Mouse (Mus musculus): ENCODE results near the gene Dok7.

The Dok7 gene

DNA sequence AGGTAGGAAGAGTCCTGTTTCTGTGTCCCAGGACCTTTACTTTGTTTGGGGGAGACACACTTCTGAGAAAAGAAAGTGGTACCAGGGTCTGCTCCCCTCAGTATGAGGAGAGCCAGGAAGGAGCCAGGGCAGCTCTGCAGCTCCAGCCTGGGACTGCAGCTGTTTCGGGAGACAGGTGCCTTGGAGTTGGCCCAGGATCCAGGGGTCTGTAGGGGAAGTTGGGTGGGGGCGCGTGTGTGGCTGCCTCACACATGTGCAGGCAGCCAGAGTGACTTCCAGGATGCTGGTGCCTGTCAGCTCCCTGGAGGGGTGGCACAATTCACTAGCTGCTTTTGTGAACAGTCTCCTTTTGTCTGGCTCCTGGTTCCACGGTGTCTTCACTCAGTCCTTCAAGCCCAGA lies 1.0 kb downstream of the Dok7 start:
- no peak for ATAC-seq (ENCODE audit: low TSS enrichment)

DNA sequence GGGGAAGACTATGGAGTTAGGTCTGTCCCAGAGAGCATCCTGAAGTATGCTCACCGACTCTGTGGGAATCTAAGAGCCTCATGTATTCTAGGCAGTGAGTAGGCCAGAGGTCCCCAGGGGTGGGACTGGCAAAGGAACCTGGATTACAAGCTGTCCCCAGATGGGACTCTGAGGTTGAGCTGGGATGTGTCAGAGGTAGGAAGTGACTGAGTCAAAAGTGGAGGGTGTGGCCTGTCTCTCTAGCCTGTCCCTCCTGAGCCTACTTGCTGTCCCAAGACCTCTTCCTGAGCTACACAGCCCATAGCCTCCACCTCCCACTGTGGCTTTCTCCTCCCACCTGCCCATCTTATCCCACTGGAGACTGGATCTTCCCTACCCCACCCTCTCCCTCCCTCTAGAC lies 1.6 kb downstream of the Dok7 start:
- ATAC-seq (ENCODE audit: low TSS enrichment), result no peak

DNA sequence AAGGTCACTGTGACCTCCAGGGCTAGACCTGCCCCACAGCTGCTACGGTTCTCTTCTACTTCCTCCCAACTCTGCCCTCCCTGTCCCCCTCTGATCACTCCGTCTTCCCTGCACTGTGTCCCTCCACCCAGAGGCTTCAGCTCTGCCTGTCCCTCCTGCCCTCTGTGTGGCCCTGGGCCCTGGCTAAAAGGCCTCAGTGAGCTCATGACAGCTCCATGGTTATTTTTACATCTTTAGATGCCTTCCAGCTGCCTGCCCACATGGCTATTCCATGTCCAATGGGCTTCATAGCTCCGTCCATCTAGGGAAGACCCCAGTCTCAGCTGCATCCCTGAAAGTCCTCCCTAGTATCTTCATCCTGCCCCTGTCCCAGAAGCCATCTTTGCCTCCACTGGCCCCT lies 3.5 kb downstream of the Dok7 start:
- no peak for ATAC-seq (ENCODE audit: low TSS enrichment)

DNA sequence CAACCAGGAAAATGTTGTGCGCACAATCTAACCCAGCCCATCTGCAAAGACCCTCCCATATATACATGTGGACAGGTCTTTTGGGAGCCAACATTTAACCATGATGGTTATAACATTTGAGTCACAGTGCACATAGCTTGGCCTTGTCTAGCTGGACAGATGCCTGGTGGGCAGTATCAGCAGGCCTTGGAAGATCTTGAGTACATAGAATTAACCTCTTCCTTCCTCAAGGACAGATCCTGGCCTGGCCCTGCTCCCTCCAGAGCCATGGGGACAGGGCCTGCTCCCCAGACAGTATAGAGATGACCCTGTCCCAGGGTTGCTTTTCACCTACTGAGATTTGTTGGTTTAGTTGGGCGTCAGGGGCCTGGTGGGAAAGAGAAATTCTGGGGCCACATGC lies 13.3 kb downstream of the Dok7 start:
- ATAC-seq (ENCODE audit: low TSS enrichment), result no peak

DNA sequence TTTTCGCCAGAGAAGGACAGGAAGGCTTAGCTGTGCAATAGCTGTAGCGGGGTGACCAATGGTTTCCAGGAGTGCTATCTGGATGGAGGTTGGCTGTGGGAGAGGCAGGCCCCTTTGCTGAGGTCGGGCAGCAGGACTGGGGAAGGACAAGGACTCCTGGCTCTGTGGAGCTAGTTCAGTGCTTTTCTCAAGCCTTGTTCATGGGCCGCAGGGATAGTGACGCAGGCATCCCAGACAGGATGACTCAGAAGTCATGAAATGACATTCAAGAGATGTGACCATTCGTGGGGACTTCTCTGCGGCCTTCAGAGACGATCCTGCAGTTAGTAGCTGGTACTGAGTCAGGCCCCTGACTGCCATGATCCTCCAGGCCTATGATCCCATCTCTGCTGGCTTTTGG lies 13.7 kb downstream of the Dok7 start:
- no peak for ATAC-seq (ENCODE audit: low TSS enrichment)

DNA sequence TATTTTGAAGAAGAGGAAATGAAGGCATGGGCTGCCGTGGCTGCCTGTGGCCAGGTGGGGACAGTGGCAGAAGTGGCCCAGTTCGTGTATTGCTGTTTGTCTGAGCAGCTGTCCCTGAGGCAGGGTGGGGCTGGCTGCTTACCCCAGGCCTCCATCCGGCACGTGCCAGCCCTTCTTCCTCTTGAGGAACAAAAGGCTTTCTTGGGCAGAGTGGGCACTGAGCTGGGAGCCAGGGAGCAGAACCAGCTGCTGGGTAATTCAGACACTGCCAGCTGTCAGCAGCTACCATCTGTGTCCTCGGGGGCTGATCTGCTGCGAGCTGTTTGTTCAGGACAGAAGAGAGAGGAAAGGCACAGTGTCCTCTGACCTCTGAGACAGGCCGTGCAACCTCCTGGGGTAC lies 14.4 kb downstream of the Dok7 start:
- peak; percentile 38 for ATAC-seq (ENCODE audit: low TSS enrichment)

DNA sequence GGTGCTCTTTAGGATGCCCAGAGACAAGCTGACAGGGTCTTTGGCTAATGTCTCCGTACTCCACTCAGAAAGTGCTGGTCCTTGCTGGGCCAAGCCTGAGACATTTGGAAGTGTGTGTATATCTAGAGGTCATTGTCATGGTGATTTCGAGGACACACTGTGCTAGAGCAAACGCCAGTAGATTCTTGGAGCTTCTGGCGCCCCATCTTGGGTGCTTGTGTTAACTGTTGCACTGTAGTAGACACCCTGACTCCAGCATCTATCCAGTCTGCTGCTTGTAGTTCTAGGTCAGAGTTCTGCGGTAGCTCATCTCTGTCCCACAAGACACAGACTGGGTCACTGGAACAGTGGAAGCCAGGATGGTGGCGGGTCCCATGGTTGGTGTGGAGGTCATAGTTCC lies 15.3 kb downstream of the Dok7 start:
- ATAC-seq (ENCODE audit: low TSS enrichment), result no peak

DNA sequence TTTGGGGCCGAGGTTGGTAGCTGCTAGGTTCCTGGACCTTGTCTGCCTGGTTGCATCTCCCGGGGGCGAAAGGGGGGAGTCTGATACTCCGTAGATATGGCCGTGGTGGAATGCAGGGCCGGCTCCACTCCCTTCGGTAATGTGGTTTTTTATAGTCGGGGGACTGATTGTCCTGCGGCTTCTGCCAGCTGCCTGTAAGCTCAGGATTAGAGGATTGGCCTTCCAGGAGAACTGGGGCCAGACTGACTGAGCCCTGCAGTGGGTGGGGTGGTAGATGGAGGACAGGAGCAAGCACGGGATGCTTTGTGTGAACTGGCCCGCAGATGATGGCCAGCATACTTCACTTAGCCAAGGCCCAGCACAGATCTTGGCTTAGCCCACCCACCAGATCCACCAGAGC lies 16.7 kb downstream of the Dok7 start:
- ATAC-seq (ENCODE audit: low TSS enrichment), result no peak

DNA sequence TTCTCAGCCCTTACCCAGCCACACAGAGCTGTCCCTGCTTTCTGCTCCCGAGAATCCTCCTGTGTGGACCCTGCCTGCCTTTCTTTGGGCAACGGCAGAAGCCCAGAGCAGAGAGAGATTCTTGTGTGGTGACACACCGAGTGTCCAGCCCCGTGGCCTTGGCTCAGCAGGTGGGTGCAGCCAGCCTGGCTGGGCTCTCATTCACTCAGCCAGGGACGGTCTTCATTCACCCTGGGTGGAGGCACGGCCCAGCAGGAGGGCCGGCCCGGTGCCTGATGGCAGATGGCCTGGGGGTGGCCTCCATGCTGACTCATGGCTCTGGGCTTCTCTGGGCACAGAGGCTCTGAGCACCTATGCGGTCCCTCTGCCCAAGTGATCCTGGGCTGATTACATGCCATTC lies 17.4 kb downstream of the Dok7 start:
- no peak for ATAC-seq (ENCODE audit: low TSS enrichment)

DNA sequence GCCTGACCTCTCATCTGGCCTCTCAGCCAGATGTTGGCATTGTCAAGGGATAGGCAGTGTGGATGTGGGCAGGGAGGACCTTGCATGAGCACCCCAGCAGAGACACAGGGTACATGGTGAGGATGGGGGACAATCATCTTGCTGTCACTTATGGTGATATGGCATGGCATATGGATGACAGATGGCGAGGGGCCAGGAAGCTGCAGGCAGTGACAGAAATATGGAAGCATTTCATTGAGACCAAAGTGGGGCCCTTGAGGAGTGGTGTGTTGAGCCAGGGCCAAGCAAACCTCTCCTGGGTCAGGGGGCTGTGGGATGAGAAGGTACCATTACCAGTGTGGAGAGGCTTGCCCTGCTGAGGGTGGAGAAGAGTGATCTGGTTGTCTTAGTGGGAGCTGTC lies 19.8 kb downstream of the Dok7 start:
- no peak for ATAC-seq (ENCODE audit: low TSS enrichment)

DNA sequence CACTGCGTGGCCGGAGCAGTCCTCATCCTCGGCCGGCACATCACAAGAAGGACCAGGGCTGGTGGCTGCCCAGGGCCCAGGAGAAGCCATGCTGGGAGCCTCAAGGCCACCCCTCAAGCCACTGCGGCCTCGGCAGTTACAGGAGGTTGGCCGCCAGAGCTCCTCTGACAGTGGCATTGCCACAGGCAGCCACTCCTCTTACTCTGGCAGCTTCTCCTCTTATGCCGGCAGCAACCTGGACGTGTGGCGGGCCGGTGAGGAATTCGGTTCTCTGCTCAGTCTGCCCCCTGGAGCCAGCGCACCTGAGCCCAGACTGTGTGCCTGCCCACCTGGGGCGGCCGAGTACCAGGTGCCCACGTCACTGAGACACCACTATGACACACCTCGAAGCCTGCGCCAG lies 22.5 kb downstream of the Dok7 start:
- no peak for ATAC-seq (ENCODE audit: low TSS enrichment)

DNA sequence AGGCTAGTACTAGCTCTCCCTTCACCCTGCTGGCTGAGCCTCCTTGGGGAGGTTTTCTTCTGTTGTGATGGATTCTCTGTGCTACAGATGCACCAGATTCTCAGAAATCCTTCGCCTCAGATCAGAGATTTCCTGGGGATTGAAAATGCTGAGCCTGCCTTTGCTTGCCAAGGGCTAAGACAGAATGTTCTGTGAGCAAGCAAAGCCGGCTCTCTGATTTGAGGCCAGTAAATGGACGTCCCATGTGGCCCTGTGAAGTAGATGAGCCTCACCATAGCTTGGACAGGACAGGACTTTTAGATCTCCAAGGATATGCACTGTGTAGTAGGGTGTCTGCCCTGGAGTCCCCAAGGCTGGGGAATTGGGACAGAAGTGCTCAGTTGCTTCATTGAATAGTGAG lies 28.3 kb downstream of the Dok7 start:
- no peak for ATAC-seq (ENCODE audit: low TSS enrichment)

DNA sequence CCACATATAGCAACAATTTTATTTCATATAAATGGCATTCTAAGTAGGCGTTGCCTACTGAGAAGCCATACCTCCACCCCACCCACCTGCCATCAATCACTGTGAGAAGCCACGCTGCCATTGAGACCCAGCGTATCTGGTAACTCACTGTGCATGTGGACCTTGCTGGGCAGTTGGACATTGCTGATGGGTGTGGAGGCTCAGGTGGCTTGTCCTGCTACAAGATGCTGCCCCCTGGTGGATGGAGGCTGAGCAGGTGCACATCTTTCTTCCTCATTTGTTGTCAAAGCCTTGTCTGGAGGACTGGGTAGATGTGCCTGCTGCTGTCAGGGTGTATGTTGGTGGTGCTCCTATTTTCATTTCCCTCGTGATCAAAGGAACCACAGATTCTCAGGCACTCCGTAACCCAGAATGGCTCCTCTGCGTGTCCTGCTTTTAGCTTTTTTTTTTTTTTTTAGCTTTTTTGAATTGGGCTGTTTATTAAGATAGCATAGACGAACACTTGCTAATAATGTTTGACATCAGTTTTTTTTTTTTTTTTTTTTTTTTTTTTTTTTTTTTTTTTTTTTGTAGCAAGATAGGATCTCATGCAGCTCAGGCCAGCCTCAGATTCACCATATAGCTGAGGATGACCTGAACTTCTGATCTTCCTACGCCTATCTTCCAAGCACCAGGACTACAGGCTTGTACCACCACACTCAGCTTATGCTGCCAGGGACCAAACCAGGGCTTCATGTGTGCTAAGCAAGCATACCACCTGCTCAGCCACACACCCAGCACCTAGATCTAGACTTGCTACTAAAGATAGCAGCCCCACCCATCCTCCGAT lies 32.4 kb downstream of the Dok7 start:
- peak; percentile 42; the same call in 1 of the 2 replicates for ATAC-seq (ENCODE audit: low TSS enrichment)

DNA sequence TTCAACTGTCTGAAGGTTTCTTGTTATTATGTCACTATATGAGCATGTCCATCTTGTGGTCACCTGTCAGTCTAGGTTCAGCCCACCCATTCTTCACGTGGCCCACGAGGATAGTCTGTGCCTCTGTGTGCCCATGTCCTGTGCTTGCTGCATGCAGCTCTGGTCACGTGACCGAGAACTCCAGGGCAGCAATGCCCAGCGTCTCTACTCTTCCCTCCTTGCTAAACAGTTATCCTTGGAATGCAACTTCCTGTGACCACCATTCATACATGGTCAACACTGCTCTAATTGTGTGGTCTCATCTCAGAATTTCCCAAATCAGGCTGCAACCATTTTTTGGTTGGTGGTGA lies 33.0 kb downstream of the Dok7 start:
- no peak for ATAC-seq (ENCODE audit: low TSS enrichment)

DNA sequence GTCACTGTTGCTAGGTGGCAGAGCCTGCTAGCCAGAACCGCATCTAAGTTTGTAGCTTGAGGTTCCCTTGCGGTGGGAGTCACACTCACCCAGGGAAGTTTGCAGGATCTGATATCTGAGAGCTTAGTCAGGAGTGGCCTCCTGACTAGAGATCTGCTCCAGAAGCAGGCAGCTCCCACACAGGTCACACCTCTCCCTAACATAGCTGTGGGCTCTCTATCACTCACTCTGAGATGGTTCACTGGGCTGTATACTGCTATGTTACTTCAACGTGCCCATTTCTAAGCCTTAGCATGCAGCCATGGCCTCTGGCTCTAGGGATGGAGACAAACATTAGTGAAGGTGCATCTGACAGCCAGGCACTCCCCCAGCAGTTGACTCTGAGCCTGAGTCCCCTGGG lies 35.1 kb downstream of the Dok7 start:
- no peak for ATAC-seq (ENCODE audit: low TSS enrichment)

DNA sequence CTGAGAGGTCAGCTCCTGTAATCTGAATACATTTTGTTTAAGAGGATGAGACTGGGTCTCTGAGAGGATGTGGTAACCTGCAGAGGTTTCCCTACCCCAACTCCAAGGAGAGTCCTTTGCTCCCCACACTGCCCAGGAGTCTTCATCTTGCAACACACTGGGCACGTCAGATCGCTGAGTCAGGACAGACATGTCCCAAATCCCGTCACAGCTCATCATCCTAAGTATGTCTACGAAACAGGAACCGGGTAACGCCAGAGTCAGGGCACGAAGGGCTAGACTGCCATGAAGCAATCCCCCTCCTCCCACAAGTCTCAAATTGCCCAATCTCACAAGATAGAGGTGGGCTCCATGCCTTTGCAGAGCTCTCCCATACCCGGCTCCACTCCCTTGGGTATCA lies 46.5 kb downstream of the Dok7 start:
- ATAC-seq (ENCODE audit: low TSS enrichment), result no peak

DNA sequence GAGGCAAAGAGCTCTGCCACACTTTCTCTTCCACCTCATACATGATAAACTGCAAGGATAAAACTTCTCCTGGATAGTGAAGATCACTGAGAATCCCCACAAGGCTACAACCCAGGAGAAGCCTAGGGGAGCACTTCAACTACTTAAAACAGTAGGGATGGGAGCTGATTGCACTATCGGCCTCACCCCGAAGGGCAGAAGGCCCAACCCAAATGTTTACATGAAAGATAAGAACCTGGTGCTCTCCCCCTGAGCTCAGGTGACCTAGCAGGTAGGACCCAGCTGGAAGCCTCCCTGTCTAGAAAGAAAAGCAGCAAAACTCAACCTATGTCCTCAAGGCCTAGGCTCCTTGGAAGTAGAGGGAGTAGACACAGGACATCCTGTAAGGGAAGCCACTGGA lies 47.0 kb downstream of the Dok7 start:
- no peak for ATAC-seq (ENCODE audit: low TSS enrichment)

DNA sequence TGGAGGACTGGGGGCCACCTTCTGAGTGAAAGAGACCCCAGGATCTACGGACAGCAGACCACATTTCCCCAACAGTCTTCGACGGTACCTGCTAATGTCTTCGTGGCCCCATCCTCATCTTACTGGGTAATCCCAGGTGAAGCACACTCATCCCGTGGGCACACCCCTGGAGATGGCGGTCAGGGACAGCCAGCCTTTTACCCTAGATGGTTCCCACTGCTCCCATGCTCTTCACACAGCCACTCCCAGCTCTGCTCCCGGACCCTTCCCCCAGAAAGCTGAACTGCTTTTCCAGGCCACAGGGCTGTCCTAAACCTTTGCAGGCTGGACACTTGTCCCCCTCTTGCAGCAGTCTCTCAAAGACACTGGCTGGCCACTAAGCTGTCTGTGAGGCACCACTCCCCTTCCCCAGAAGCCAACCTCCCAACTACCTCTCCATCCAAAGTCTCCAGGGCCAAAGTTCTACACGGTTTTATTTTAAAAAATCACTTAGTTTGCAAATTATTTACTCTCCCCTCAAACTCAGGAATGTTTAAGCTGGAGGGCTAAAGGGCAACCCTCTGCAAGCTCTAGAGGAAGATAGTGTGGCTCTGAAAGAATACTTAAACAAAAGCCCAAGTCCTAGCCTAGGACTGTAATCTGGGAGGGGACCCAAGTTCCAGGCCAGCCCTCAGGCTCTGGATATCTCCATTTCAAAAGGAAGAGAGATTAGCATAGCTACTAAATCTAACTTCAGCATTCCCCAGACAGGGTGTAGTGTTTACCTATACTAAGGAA lies 47.8 kb downstream of the Dok7 start:
- no peak for ATAC-seq (ENCODE audit: low TSS enrichment)

DNA sequence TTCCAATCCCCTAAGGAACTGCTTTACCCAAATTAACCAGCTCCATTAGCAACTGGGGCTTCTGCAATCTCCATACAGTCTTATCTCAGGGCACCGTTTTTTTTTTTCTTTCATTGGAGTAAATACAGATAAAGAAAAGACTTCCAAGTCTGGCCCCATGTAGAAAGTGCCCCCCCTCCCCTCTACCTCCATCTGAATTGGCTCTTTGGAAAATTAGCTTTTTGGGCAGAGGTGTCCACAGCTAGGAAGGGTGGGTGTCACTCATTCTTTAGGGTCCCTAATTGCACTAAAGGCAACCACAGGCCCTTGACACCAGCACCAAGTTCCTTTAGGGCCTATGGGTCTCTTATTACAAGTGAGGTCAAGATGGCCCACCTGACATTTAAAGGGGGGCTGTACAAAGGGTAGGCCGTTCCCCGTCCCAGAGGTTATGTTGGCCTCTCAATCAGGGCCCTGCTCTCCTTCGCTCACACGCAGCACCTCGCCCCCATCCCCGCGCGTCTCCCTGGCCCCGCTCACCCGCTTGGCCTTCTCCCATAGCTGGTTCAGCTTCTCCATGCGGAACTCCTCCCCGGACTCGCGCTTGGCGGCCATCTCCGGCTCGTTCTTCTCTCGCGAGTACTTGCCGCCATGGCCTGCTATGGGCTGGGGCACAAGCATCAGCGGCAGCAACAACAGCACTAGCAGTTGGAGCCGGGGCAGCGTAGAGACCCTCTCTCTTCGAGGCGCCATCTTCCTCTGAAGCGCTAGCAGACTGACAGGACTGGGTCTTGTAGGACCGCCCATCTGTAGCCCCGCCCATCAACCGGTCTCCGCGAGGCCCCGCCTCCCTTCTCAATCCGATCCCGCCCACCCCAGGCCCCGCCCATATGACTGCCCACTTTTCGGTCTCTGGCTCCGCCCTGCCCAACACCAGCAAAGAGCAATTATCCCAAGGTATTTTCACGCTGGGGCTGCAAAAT lies 48.7 kb downstream of the Dok7 start, which contains the start of gene Lrpap1:
Gene Lrpap1 (minus strand): TSS at position 807 of the 962 bp plus-strand sequence.
- ATAC-seq (ENCODE audit: low TSS enrichment), result peak; percentile 93

DNA sequence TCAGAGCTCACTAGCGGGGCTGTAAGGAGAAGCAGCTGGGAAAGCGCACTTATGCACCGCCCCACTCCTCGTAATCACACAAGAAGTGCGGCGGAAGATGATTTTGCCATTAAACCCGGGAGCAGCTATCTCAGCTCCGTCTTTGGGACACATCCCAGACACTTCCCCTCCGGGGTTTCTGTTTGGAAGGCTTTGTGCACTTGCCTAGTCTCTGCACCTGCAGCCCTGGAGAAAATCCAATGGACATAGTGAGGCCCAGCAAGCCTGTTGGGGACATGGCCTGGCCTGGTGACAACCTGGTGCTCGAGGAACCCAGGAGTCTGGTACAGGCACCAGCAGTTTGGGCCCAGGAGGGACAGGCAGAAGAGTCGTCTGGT lies 49.3 kb downstream of the Dok7 start:
- ATAC-seq (ENCODE audit: low TSS enrichment), result peak; percentile 58

DNA sequence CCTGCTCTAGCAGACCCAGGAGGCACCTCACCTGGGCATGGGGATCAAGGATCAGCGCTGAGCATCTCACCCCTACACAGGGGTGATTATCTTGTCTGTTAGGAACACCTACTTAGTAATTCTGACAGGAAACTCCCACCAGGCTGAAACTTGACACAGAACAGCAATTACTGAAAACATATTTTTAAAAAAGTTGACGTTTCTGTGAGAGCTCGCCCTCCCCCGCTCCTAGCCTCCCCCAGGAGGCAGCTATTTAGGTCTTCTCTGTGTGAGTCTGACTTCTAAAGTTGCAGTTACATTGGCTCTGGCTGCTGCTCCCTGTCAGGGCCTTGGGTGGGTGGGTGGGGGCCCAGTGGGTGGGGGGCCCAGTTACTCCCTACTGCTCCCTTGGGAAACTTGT lies 55.9 kb downstream of the Dok7 start:
- peak; percentile 89 for ATAC-seq (ENCODE audit: low TSS enrichment)

DNA sequence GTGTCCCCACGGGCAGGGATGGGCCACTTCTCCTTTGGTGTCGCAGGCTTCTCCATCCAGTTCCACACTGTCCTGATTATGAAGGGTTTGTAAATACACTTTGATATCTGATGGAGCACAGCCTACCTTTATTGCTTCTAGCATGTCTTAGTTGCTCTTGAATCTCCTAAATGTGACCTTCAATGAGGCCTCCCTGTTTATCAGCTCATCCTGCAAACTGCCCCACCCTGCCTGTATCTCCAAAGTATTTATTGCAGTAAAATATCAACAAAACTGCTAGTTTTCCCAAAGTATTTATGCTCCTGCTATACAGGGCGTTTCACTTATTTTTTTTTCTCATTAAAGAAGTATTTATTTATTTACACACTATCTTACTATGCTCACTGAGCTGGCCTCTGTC lies 59.4 kb downstream of the Dok7 start:
- ATAC-seq (ENCODE audit: low TSS enrichment), result no peak
